Mouse (Mus musculus): ENCODE measurements at regions not wholly inside any gene's neighbourhood (a gene's known extent, or its start where the extent isn't known, plus 50 kb on each side); places are given as distances from the start of the nearest gene placed in this dataset.

GRCm38 (mm10) chr4:153227680-153228420 is 254.8 kb downstream of the Ajap1 start:
- TF ChIP-seq POLR2A (IDR thresholded peaks at IDR 0.05; ENCODE audit: borderline replicate concordance, extremely low read depth, low read depth, low read length), result no peak
- TF ChIP-seq CTCF (IDR thresholded peaks at IDR 0.05; ENCODE audit: insufficient read depth, low read length), result no peak
